9 mouse cellular contexts compared by ENCODE assay signal in the genomic region with DNA sequence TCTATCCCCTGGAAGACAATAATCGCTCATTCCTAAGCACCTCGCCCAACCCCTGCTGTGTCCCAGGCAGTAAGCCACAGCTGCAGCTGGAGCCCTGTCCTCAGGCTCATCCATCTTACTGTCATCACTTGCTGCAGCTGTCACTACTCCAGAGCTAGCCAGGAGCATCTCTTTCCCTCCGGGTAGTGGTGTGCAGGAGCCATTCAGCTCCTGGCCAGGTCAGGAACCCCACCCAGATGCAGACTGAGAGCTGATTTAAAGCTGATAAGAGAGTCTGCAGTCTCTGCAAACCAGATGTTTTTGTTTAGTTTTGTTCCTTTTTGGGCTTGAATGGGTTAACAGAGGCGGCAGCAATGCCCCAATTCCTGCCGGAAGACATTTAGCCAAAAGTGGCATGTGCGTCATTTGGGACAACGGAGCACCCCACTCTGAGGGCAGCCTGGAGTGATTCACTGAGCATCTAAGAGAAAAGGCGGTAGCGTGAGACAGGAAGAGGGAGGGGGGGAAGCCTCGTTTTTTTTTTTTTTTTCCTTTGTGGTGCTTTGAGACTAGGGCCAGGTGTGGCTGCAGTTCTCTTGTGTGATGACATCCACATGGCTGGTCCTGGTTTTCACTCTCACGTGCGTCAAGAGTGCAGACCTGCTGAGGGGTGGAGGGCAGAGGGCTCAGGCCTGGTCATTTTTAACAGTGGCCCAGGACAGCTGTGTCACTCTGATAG. TPM values are rescaled to one million over a fixed set of nuclear protein-coding genes. Genes with fewer than 3 reads are reported as not detected.
DNase-seq lines count a peak whose midpoint lies in the region; ATAC-seq lines count a peak whose summit lies in the region.
"Had no signal": no experiment of that assay in that cellular context is flagged by ENCODE, and none has a peak within 500 bp of the region (broad histone marks: within the 10 kb centered on the region; RNA-seq: fewer than 3 reads in every experiment).

No protein-coding gene starts in this region.

- H3K27ac ChIP-seq in kidney, embryonic 15.5 days = no peak overlapping the region
- H3K27ac ChIP-seq in embryonic facial prominence, embryonic 15.5 days (replicated peaks) = no peak overlapping the region
- no peak overlapping the region for H3K27ac ChIP-seq in stomach, embryonic 16.5 days (ENCODE audit: low read length)

- DNase-seq in kidney, adult 8-10 months = no peak
- peak; percentile 88 for DNase-seq in R1 (ENCODE audit: low read depth, low spot score)
- peak; percentile 55 for DNase-seq in induced T-regulatory cell, adult 2 months (ENCODE audit: low read depth)
- no peak for DNase-seq in layer of hippocampus, postnatal 25 days (ENCODE audit: extremely low spot score in 1 of 2, low spot score in 1 of 2)
- no peak for DNase-seq in kidney, adult 18-20 months

- no peaks in the 10 kb centered on the region for H3K36me3 ChIP-seq in kidney, embryonic 15.5 days
- H3K36me3 ChIP-seq in embryonic facial prominence, embryonic 15.5 days = no peaks in the 10 kb centered on the region
- no peaks in the 10 kb centered on the region for H3K36me3 ChIP-seq in stomach, embryonic 16.5 days (ENCODE audit: control insufficient read depth, insufficient read depth, low read length)

- 0 out of 2 replicates have a peak overlapping the region, but pooled peaks have one; percentile 8 for H3K4me2 ChIP-seq in kidney, embryonic 15.5 days
- 0 out of 2 replicates have a peak overlapping the region, but pooled peaks have one; percentile 12 for H3K4me2 ChIP-seq in embryonic facial prominence, embryonic 15.5 days (replicated peaks)
- no peak overlapping the region for H3K4me2 ChIP-seq in stomach, embryonic 16.5 days (ENCODE audit: low read depth, low read length)

- H3K9ac ChIP-seq in kidney, embryonic 15.5 days = no peak overlapping the region
- no peak overlapping the region for H3K9ac ChIP-seq in embryonic facial prominence, embryonic 15.5 days
- no peak overlapping the region for H3K9ac ChIP-seq in stomach, embryonic 16.5 days (ENCODE audit: low read length)

- 0 out of 2 replicates have a peak, but pooled peaks have one; percentile 44 for ATAC-seq in kidney, embryonic 15.5 days (replicated peaks; ENCODE audit: low FRiP score)
- peak; percentile 82 for ATAC-seq in embryonic facial prominence, embryonic 15.5 days (ENCODE audit: insufficient number of reproducible peaks, low FRiP score, low TSS enrichment, low read depth)
- peak; percentile 41; the same call in 1 of the 2 replicates for ATAC-seq in stomach, embryonic 16.5 days (ENCODE audit: insufficient read depth, low FRiP score)

- WGBS in kidney, embryonic 15.5 days = 5% methylated on average over 12 of the region's 12 CpGs
- 6% methylated on average over 12 of the region's 12 CpGs for WGBS in embryonic facial prominence, embryonic 15.5 days
- 8% methylated on average over 12 of the region's 12 CpGs for WGBS in stomach, embryonic 16.5 days

- H3K27me3 ChIP-seq in kidney, embryonic 15.5 days = peaks cover 9% of the 10 kb centered on the region
- H3K27me3 ChIP-seq in embryonic facial prominence, embryonic 15.5 days = no peaks in the 10 kb centered on the region
- H3K27me3 ChIP-seq in stomach, embryonic 16.5 days (ENCODE audit: control insufficient read depth, insufficient read depth, low read length) = no peaks in the 10 kb centered on the region

- H3K4me3 ChIP-seq in kidney, embryonic 15.5 days (replicated peaks) = no peak overlapping the region
- H3K4me3 ChIP-seq in embryonic facial prominence, embryonic 15.5 days (replicated peaks) = no peak overlapping the region
- no peak overlapping the region for H3K4me3 ChIP-seq in stomach, embryonic 16.5 days (replicated peaks; ENCODE audit: low read length)

- no peaks in the 10 kb centered on the region for H3K9me3 ChIP-seq in kidney, embryonic 15.5 days (replicated peaks)
- H3K9me3 ChIP-seq in embryonic facial prominence, embryonic 15.5 days (replicated peaks) = no peaks in the 10 kb centered on the region
- no peaks in the 10 kb centered on the region for H3K9me3 ChIP-seq in stomach, embryonic 16.5 days (replicated peaks; ENCODE audit: control insufficient read depth, low read length)

- H3K4me1 ChIP-seq in kidney, embryonic 15.5 days = peaks cover 16% of the 10 kb centered on the region
- H3K4me1 ChIP-seq in embryonic facial prominence, embryonic 15.5 days = peaks cover 21% of the 10 kb centered on the region
- peaks cover 7% of the 10 kb centered on the region for H3K4me1 ChIP-seq in stomach, embryonic 16.5 days (ENCODE audit: control insufficient read depth, insufficient read depth, low read length)

RNA-seq across cellular contexts. Expression of a gene that starts 33.2 kb away (rescaled TPM):
- polyA plus RNA-seq in kidney, embryonic 15.5 days (2015; fragmentation: Nextera tagmentation; extraction: Ambion mirVana) = 4.4 and 6.5 TPM in 2 replicates
- 6.2 TPM in 2 replicates for polyA plus RNA-seq in embryonic facial prominence, embryonic 15.5 days (2015; fragmentation: Nextera tagmentation; extraction: Ambion mirVana)
- polyA plus RNA-seq in stomach, embryonic 16.5 days (2015; fragmentation: Nextera tagmentation; extraction: Ambion mirVana) = 12.7 and 12.9 TPM in 2 replicates
- 100 to 1,000 TPM; 141 to 161 TPM for total RNA-seq in layer of hippocampus, postnatal 25 days (2021)
- total RNA-seq: common myeloid progenitor, adult 5-6 weeks had no signal

Comparison
In these comparisons a context has a peak if more than half of its experiments do, and no peak if none do; other contexts are left out.
1. DNase-seq: peak in R1 (single experiment) and induced T-regulatory cell, adult 2 months (single experiment); none in kidney, adult 8-10 months (0 of 2), layer of hippocampus, postnatal 25 days (0 of 2) and kidney, adult 18-20 months (single experiment).
2. Peak in every context shown above with its lines, with median percentiles within 50 percentile points of each other: ATAC-seq.